Comparison of ENCODE assay signal across 16 mouse cellular contexts in genomic region chr1:58970054-58970453, GRCm38 (mm10). TPM values are rescaled to one million over a fixed set of nuclear protein-coding genes. Genes with fewer than 3 reads are reported as not detected.
DNase-seq lines count a peak whose midpoint lies in the region; ATAC-seq lines count a peak whose summit lies in the region.
"Had no signal": no experiment of that assay in that cellular context is flagged by ENCODE, and none has a peak within 500 bp of the region (broad histone marks: within the 10 kb centered on the region; RNA-seq: fewer than 3 reads in every experiment).

No protein-coding gene starts in this region.

- H3K36me3 ChIP-seq in forebrain, embryonic 11.5 days (ENCODE audit: control insufficient read depth, insufficient read depth, low read length): no peaks in the 10 kb centered on the region
- no peaks in the 10 kb centered on the region for H3K36me3 ChIP-seq in forebrain, embryonic 12.5 days (replicated peaks)
- no peaks in the 10 kb centered on the region for H3K36me3 ChIP-seq in hindbrain, embryonic 10.5 days
- H3K36me3 ChIP-seq in hindbrain, embryonic 13.5 days: no peaks in the 10 kb centered on the region
- H3K36me3 ChIP-seq in stomach, embryonic 15.5 days: no peaks in the 10 kb centered on the region
- H3K36me3 ChIP-seq: hindbrain, embryonic 12.5 days; limb, embryonic 15.5 days; midbrain, embryonic 13.5 days had no signal

- no peaks in the 10 kb centered on the region for H3K9me3 ChIP-seq in forebrain, embryonic 11.5 days (ENCODE audit: control insufficient read depth, low read length)
- no peaks in the 10 kb centered on the region for H3K9me3 ChIP-seq in forebrain, embryonic 12.5 days
- H3K9me3 ChIP-seq in hindbrain, embryonic 10.5 days: no peaks in the 10 kb centered on the region
- no peaks in the 10 kb centered on the region for H3K9me3 ChIP-seq in hindbrain, embryonic 13.5 days
- no peaks in the 10 kb centered on the region for H3K9me3 ChIP-seq in stomach, embryonic 15.5 days
- H3K9me3 ChIP-seq: hindbrain, embryonic 12.5 days; limb, embryonic 15.5 days; midbrain, embryonic 13.5 days had no signal

- no peak overlapping the region for H3K9ac ChIP-seq in forebrain, embryonic 11.5 days (ENCODE audit: low read length)
- no peak overlapping the region for H3K9ac ChIP-seq in forebrain, embryonic 12.5 days
- no peak overlapping the region for H3K9ac ChIP-seq in hindbrain, embryonic 13.5 days
- H3K9ac ChIP-seq in stomach, embryonic 15.5 days: no peak overlapping the region
- H3K9ac ChIP-seq: hindbrain, embryonic 12.5 days; limb, embryonic 15.5 days; midbrain, embryonic 13.5 days had no signal

- H3K4me2 ChIP-seq in forebrain, embryonic 11.5 days (ENCODE audit: low read depth, low read length, severe bottlenecking): 0 out of 2 replicates have a peak overlapping the region, but pooled peaks have one; percentile 2
- H3K4me2 ChIP-seq in forebrain, embryonic 12.5 days: no peak overlapping the region
- no peak overlapping the region for H3K4me2 ChIP-seq in hindbrain, embryonic 13.5 days
- H3K4me2 ChIP-seq in stomach, embryonic 15.5 days: no peak overlapping the region
- H3K4me2 ChIP-seq: hindbrain, embryonic 12.5 days; limb, embryonic 15.5 days had no signal

- no peak overlapping the region for H3K4me3 ChIP-seq in forebrain, embryonic 11.5 days (ENCODE audit: low read depth, low read length)
- no peak overlapping the region for H3K4me3 ChIP-seq in forebrain, embryonic 12.5 days (replicated peaks)
- no peak overlapping the region for H3K4me3 ChIP-seq in hindbrain, embryonic 10.5 days
- H3K4me3 ChIP-seq in hindbrain, embryonic 13.5 days: no peak overlapping the region
- H3K4me3 ChIP-seq in stomach, embryonic 15.5 days (replicated peaks): no peak overlapping the region
- H3K4me3 ChIP-seq: hindbrain, embryonic 12.5 days; limb, embryonic 15.5 days; midbrain, embryonic 13.5 days had no signal

- no peak for ATAC-seq in forebrain, embryonic 11.5 days (replicated peaks; ENCODE audit: low FRiP score)
- no peak for ATAC-seq in forebrain, embryonic 12.5 days (ENCODE audit: low FRiP score)
- ATAC-seq in hindbrain, embryonic 13.5 days (ENCODE audit: low FRiP score): no peak
- no peak for ATAC-seq in stomach, embryonic 15.5 days (ENCODE audit: insufficient read depth, low FRiP score, low read depth)
- no peak for ATAC-seq in monocyte, adult 5-6 weeks (replicated peaks; ENCODE audit: insufficient number of reproducible peaks, low FRiP score, low TSS enrichment, poor library complexity, severe bottlenecking)
- ATAC-seq: intestine, postnatal 0 days; midbrain, embryonic 13.5 days had no signal

- H3K27ac ChIP-seq in forebrain, embryonic 11.5 days (ENCODE audit: low read depth, low read length): no peak overlapping the region
- no peak overlapping the region for H3K27ac ChIP-seq in forebrain, embryonic 12.5 days
- H3K27ac ChIP-seq in hindbrain, embryonic 10.5 days: 0 out of 2 replicates have a peak overlapping the region, but pooled peaks have one; percentile 5
- no peak overlapping the region for H3K27ac ChIP-seq in hindbrain, embryonic 13.5 days
- 0 out of 2 replicates have a peak overlapping the region, but pooled peaks have one; percentile 1 for H3K27ac ChIP-seq in stomach, embryonic 15.5 days
- H3K27ac ChIP-seq: hindbrain, embryonic 12.5 days; limb, embryonic 15.5 days; midbrain, embryonic 13.5 days had no signal

- DNase-seq in forebrain, embryonic 11.5 days (ENCODE audit: low spot score): no peak
- no peak for DNase-seq in hindbrain, embryonic 10.5 days (ENCODE audit: low spot score)
- peak; percentile 54 to 68 for DNase-seq in kidney, postnatal 36 days
- no peak for DNase-seq in cerebellum, adult 9-10 months
- DNase-seq: adrenal gland, postnatal 36 days; cerebellum, adult 18-20 months; embryo, embryonic 11 days; lung, postnatal 4 days had no signal

- no peaks in the 10 kb centered on the region; the same call in 1 of the 2 replicates for H3K4me1 ChIP-seq in forebrain, embryonic 11.5 days (replicated peaks; ENCODE audit: control insufficient read depth, insufficient read depth, low read length)
- peaks cover 46% of the 10 kb centered on the region for H3K4me1 ChIP-seq in forebrain, embryonic 12.5 days
- peaks cover 57% of the 10 kb centered on the region for H3K4me1 ChIP-seq in hindbrain, embryonic 10.5 days (replicated peaks)
- peaks cover 47% of the 10 kb centered on the region for H3K4me1 ChIP-seq in hindbrain, embryonic 13.5 days (replicated peaks)
- H3K4me1 ChIP-seq in stomach, embryonic 15.5 days: 0 out of 2 replicates have a peak, but pooled peaks cover 8% of the 10 kb centered on the region

- no peaks in the 10 kb centered on the region for H3K27me3 ChIP-seq in forebrain, embryonic 11.5 days (ENCODE audit: control insufficient read depth, insufficient read depth, low read length)
- H3K27me3 ChIP-seq in forebrain, embryonic 12.5 days: no peaks in the 10 kb centered on the region
- H3K27me3 ChIP-seq in hindbrain, embryonic 10.5 days (ENCODE audit: insufficient read depth, poor library complexity, severe bottlenecking): no peaks in the 10 kb centered on the region
- no peaks in the 10 kb centered on the region for H3K27me3 ChIP-seq in hindbrain, embryonic 13.5 days
- no peaks in the 10 kb centered on the region for H3K27me3 ChIP-seq in stomach, embryonic 15.5 days (replicated peaks)
- H3K27me3 ChIP-seq: hindbrain, embryonic 12.5 days; limb, embryonic 15.5 days; midbrain, embryonic 13.5 days had no signal

- WGBS in forebrain, embryonic 11.5 days: 72% methylated on average over 5 of the region's 5 CpGs
- WGBS in forebrain, embryonic 12.5 days: 69% methylated on average over 5 of the region's 5 CpGs
- 80% methylated on average over 5 of the region's 5 CpGs for WGBS in hindbrain, embryonic 10.5 days
- WGBS in hindbrain, embryonic 13.5 days: 82% methylated on average over 5 of the region's 5 CpGs
- WGBS in stomach, embryonic 15.5 days: 50% methylated on average over 5 of the region's 5 CpGs

RNA-seq across cellular contexts. Expression of gene Trak2, which starts 3.2 kb away (rescaled TPM):
- 10.3 and 12.0 TPM in 2 replicates for polyA plus RNA-seq in forebrain, embryonic 11.5 days (2014; fragmentation: Nextera tagmentation; extraction: Ambion mirVana)
- 17.7 and 18.3 TPM in 2 replicates for polyA plus RNA-seq in forebrain, embryonic 12.5 days (2016; fragmentation: Nextera tagmentation; extraction: Ambion mirVana)
- 11.0 and 12.0 TPM in 2 replicates for polyA plus RNA-seq in hindbrain, embryonic 10.5 days (2016; fragmentation: Nextera tagmentation; extraction: Ambion mirVana)
- polyA plus RNA-seq in hindbrain, embryonic 13.5 days (2015; fragmentation: Nextera tagmentation; extraction: Ambion mirVana): 15.8 and 18.7 TPM in 2 replicates
- 14.0 and 15.1 TPM in 2 replicates for polyA plus RNA-seq in stomach, embryonic 15.5 days (2015; fragmentation: Nextera tagmentation; extraction: Ambion mirVana)
- total RNA-seq in monocyte, adult 5-6 weeks (2017): 31.2 to 63.6 TPM (median 45.6 TPM) in 3 replicates

RNA-seq across cellular contexts. Expression of gene Stradb, which starts 3.3 kb away (rescaled TPM):
- polyA plus RNA-seq in forebrain, embryonic 11.5 days (2014; fragmentation: Nextera tagmentation; extraction: Ambion mirVana): 34.2 and 35.4 TPM in 2 replicates
- 40.2 and 41.1 TPM in 2 replicates for polyA plus RNA-seq in forebrain, embryonic 12.5 days (2016; fragmentation: Nextera tagmentation; extraction: Ambion mirVana)
- 29.9 and 34.1 TPM in 2 replicates for polyA plus RNA-seq in hindbrain, embryonic 10.5 days (2016; fragmentation: Nextera tagmentation; extraction: Ambion mirVana)
- polyA plus RNA-seq in hindbrain, embryonic 13.5 days (2015; fragmentation: Nextera tagmentation; extraction: Ambion mirVana): 84.7 and 85.4 TPM in 2 replicates
- 24.6 and 26.9 TPM in 2 replicates for polyA plus RNA-seq in stomach, embryonic 15.5 days (2015; fragmentation: Nextera tagmentation; extraction: Ambion mirVana)
- 2.5 to 9.1 TPM (median 5.5 TPM) in 3 replicates for total RNA-seq in monocyte, adult 5-6 weeks (2017)

Comparison
In these comparisons a context has a peak if more than half of its experiments do, and no peak if none do; other contexts are left out.
1. H3K27ac ChIP-seq: peak in hindbrain, embryonic 10.5 days (single experiment) and stomach, embryonic 15.5 days (single experiment); none in forebrain, embryonic 11.5 days (single experiment), forebrain, embryonic 12.5 days (single experiment) and hindbrain, embryonic 13.5 days (single experiment).
2. DNase-seq: peak in kidney, postnatal 36 days (2 of 2); none in forebrain, embryonic 11.5 days (single experiment), hindbrain, embryonic 10.5 days (single experiment) and cerebellum, adult 9-10 months (single experiment).